Comparison of ENCODE assay signal across 27 mouse cellular contexts in the genomic region with DNA sequence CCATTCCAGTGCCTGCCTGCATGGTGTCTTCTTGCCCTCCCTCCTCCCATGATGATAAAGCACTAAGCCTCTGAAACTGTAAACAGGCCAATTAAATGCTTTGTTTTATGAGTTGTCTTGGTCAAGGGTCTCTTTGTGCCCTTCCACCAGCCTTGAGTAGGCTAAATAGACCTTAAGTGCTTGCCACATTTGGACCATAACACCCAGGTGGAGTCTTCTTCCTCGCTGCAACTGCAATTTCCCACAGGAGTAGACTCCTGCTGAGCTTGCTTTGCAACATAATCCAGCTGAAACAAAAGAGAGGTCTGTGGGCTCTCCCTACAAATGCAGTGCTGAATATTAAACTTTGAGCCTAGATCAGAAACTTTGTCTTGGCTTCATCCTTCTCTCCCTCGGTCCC. TPM values are rescaled to one million over a fixed set of nuclear protein-coding genes. Genes with fewer than 3 reads are reported as not detected.
"Had no signal": no experiment of that assay in that cellular context is flagged by ENCODE, and none has a peak within 500 bp of the region (broad histone marks: within the 10 kb centered on the region; RNA-seq: fewer than 3 reads in every experiment).

No protein-coding gene starts in this region.

- H3K9me3 ChIP-seq: heart, embryonic 13.5 days; heart, embryonic 15.5 days; intestine, embryonic 15.5 days; limb, embryonic 13.5 days; limb, embryonic 15.5 days; liver, embryonic 12.5 days had no signal

- H3K36me3 ChIP-seq: heart, embryonic 13.5 days; heart, embryonic 15.5 days; intestine, embryonic 15.5 days; limb, embryonic 13.5 days; limb, embryonic 15.5 days; liver, embryonic 12.5 days had no signal

- H3K27me3 ChIP-seq: heart, embryonic 13.5 days; heart, embryonic 15.5 days; intestine, embryonic 15.5 days; limb, embryonic 13.5 days; limb, embryonic 15.5 days; liver, embryonic 12.5 days had no signal

- ATAC-seq: hindbrain, embryonic 16.5 days; inflammation-experienced regulatory T-cells, adult 6 months; intestine, embryonic 15.5 days; intestine, postnatal 0 days; liver, embryonic 12.5 days had no signal

- DNase-seq: gastrocnemius, postnatal 14 days; gastrocnemius, postnatal 36 days; heart, adult 11 months; heart, adult 2 months; heart, postnatal 14 days; heart, postnatal 36 days; kidney, adult 18-20 months; kidney, adult 8-10 months; kidney, postnatal 10 days; kidney, postnatal 25 days; kidney, postnatal 4 days; layer of hippocampus, postnatal 36 days; left cerebral cortex, postnatal 4 days had no signal

- H3K4me2 ChIP-seq: heart, embryonic 11.5 days; heart, embryonic 13.5 days; heart, embryonic 15.5 days; hindbrain, embryonic 14.5 days; intestine, embryonic 15.5 days; limb, embryonic 13.5 days; limb, embryonic 15.5 days; liver, embryonic 12.5 days had no signal

- H3K4me1 ChIP-seq: heart, embryonic 13.5 days; heart, embryonic 15.5 days; intestine, embryonic 15.5 days; limb, embryonic 13.5 days; limb, embryonic 15.5 days; liver, embryonic 12.5 days had no signal

- H3K27ac ChIP-seq: heart, adult 2 months; heart, embryonic 13.5 days; heart, embryonic 15.5 days; hindbrain, embryonic 14.5 days; intestine, embryonic 15.5 days; layer of hippocampus, adult 2 months; limb, embryonic 13.5 days; limb, embryonic 15.5 days; liver, embryonic 12.5 days; liver, embryonic 14.5 days had no signal

- H3K4me3 ChIP-seq: heart, adult 2 months; heart, embryonic 13.5 days; heart, embryonic 15.5 days; intestine, embryonic 15.5 days; layer of hippocampus, adult 2 months; limb, embryonic 13.5 days; limb, embryonic 15.5 days; liver, embryonic 12.5 days had no signal

- H3K9ac ChIP-seq: heart, embryonic 13.5 days; heart, embryonic 15.5 days; hindbrain, embryonic 14.5 days; intestine, embryonic 15.5 days; limb, embryonic 13.5 days; limb, embryonic 15.5 days; liver, embryonic 12.5 days; liver, embryonic 14.5 days had no signal

RNA-seq across cellular contexts. Expression of a gene that starts 35.5 kb away (rescaled TPM):
- total RNA-seq: hematopoietic stem cell, adult 5-6 weeks had no signal
